Mouse (Mus musculus) midbrain, embryonic 14.5 days (tissue): Measurements from ENCODE around the gene Vmn1r235. TPM values are rescaled to one million over a fixed set of nuclear protein-coding genes. Genes with fewer than 3 reads are reported as not detected.
"Not testable (repeated sequence)": the region's sequence is repeated elsewhere in the genome, so short reads cannot be mapped to it uniquely, and the experiment has no call there.

ENCODE experiments used
- ATAC-seq: fragments of 200-750 bp; cut with Nextera tagmentation; 2 replicates; pipeline ENCODE4 v1.8.0; 2017; ENCODE audit warnings: moderate number of reproducible peaks, moderate library complexity; ENCODE audit not compliant: low FRiP score, low TSS enrichment
- DNase-seq: peaks from one replicate; pipeline ENCODE4 v3.0.0-alpha.2; 2015
- H3K27ac ChIP-seq: fragments of 300-500 bp; sonication (generic); replicated peaks from 2 replicates; pipeline ENCODE4 v1.5.1; 2014; ENCODE audit warnings: mild to moderate bottlenecking, low read depth, low read length, moderate library complexity
- H3K27me3 ChIP-seq: fragments of 300-500 bp; sonication (generic); 2 replicates; pipeline ENCODE4 v1.6.1; 2014; ENCODE audit warnings: low read length, control low read depth, mixed read lengths; ENCODE audit not compliant: control insufficient read depth, insufficient read depth
- H3K36me3 ChIP-seq: fragments of 300-500 bp; sonication (generic); 2 replicates; pipeline ENCODE4 v1.6.1; 2014; ENCODE audit warnings: low read length, control low read depth; ENCODE audit not compliant: control insufficient read depth, insufficient read depth
- H3K4me1 ChIP-seq: fragments of 300-500 bp; sonication (generic); 2 replicates; pipeline ENCODE4 v1.6.1; 2014; ENCODE audit warnings: mild to moderate bottlenecking, antibody characterized with exemption, low read length, control low read depth; ENCODE audit not compliant: control insufficient read depth, insufficient read depth
- H3K4me2 ChIP-seq: fragments of 300-500 bp; sonication (generic); 2 replicates; pipeline ENCODE4 v1.6.1; 2014; ENCODE audit warnings: mild to moderate bottlenecking, low read length, moderate library complexity
- H3K4me3 ChIP-seq: fragments of 300-500 bp; sonication (generic); replicated peaks from 2 replicates; pipeline ENCODE4 v1.5.1; 2014; ENCODE audit warnings: low read depth, low read length
- H3K9ac ChIP-seq: fragments of 300-500 bp; sonication (generic); replicated peaks from 2 replicates; pipeline ENCODE4 v1.6.1; 2014; ENCODE audit warnings: mild to moderate bottlenecking, low read length, moderate library complexity
- H3K9me3 ChIP-seq: fragments of 300-500 bp; sonication (generic); 2 replicates; pipeline ENCODE4 v1.6.1; 2016; ENCODE audit warnings: low read length, control low read depth, mixed read lengths; ENCODE audit not compliant: control insufficient read depth
- WGBS: fragments of 180-500 bp; shearing (Covaris S2); extraction: QIAGEN DNeasy Blood & Tissue Kit; methylation state at CpG from one replicate; pipeline ENCODE4 v1.1.7; 2014; 5-methylcytosine and 5-hydroxymethylcytosine counted together
- polyA plus RNA-seq: library from polyadenylated mRNA; unstranded; fragments of >200 nt; fragmentation: Nextera tagmentation; extraction: Ambion mirVana; gene quantifications from 2 replicates; pipeline ENCODE4 v1.2.1, GENCODE M21; 2014

The Vmn1r235 gene
- polyA plus RNA-seq: not detected in 2 replicates

GRCm38 (mm10) chr17:21256111-21256510 lies at the start of gene Vmn1r235:
Gene Vmn1r235 (plus strand): TSS chr17:21256411.
- Histone ChIP-seq H3K27me3 (no peaks in the 10 kb centered on the region), H3K4me2 (no peak within 1 kb of the TSS), H3K9ac (no peak within 1 kb of the TSS), H3K27ac (no peak within 1 kb of the TSS), H3K36me3 (no peaks in the 10 kb centered on the region), H3K4me1 (no peaks in the 10 kb centered on the region), H3K4me3 (no peak within 1 kb of the TSS), H3K9me3 (peaks cover 1% of the 10 kb centered on the region)
- ATAC-seq: no peak
- no peak for DNase-seq

GRCm38 (mm10) chr17:21211081-21211480 lies 45.1 kb upstream of the Vmn1r235 start:
- H3K27ac ChIP-seq, H3K4me1 ChIP-seq, H3K9me3 ChIP-seq, H3K4me2 ChIP-seq, DNase-seq, H3K27me3 ChIP-seq, H3K36me3 ChIP-seq, H3K9ac ChIP-seq, ATAC-seq, H3K4me3 ChIP-seq: not testable (repeated sequence)
- WGBS: 86% methylated on average over 1 of the region's 1 CpGs

- ATAC-seq: no peak
- H3K4me1 ChIP-seq: no peaks in the 10 kb centered on the region
- H3K9me3 ChIP-seq: no peaks in the 10 kb centered on the region
- no peak within 1 kb of the TSS for H3K4me3 ChIP-seq
- H3K9ac ChIP-seq: no peak within 1 kb of the TSS
- no peak within 1 kb of the TSS for H3K27ac ChIP-seq
- WGBS: 79% methylated on average over 1 of the region's 1 CpGs
- H3K4me2 ChIP-seq: no peak within 1 kb of the TSS
- DNase-seq: no peak
- no peaks in the 10 kb centered on the region for H3K27me3 ChIP-seq
- H3K36me3 ChIP-seq: no peaks in the 10 kb centered on the region
These were observed 30.4 kb upstream of the Vmn1r235 start, which contains the start of gene Vmn1r234 for GRCm38 (mm10) chr17:21225787-21226186. Gene Vmn1r234 (plus strand): TSS chr17:21226087.

GRCm38 (mm10) chr17:21231654-21232053 lies 24.6 kb upstream of the Vmn1r235 start:
- peak; percentile 54 for DNase-seq
- H3K9ac ChIP-seq: no peak overlapping the region
- no peaks in the 10 kb centered on the region for H3K36me3 ChIP-seq
- no peak overlapping the region for H3K4me3 ChIP-seq
- ATAC-seq: no peak
- 30% methylated on average over 9 of the region's 9 CpGs for WGBS
- no peaks in the 10 kb centered on the region for H3K9me3 ChIP-seq
- H3K27ac ChIP-seq: no peak overlapping the region
- no peak overlapping the region for H3K4me2 ChIP-seq
- H3K27me3 ChIP-seq: no peaks in the 10 kb centered on the region
- no peaks in the 10 kb centered on the region for H3K4me1 ChIP-seq

- H3K4me1 ChIP-seq: no peaks in the 10 kb centered on the region
- no peaks in the 10 kb centered on the region for H3K36me3 ChIP-seq
- H3K27me3 ChIP-seq: no peaks in the 10 kb centered on the region
- H3K9ac ChIP-seq: no peak overlapping the region
- H3K4me2 ChIP-seq: no peak overlapping the region
- 12% methylated on average over 4 of the region's 4 CpGs for WGBS
- H3K4me3 ChIP-seq: no peak overlapping the region
- H3K27ac ChIP-seq: no peak overlapping the region
- ATAC-seq (no peak), DNase-seq (peak; percentile 76)
- no peaks in the 10 kb centered on the region for H3K9me3 ChIP-seq
These were observed 15.9 kb downstream of the Vmn1r235 start for GRCm38 (mm10) chr17:21272103-21272502.

GRCm38 (mm10) chr17:21282642-21283041 lies 26.4 kb downstream of the Vmn1r235 start, which contains the start of gene Vmn1r236:
Gene Vmn1r236 (plus strand): TSS chr17:21282942.
- no peak within 1 kb of the TSS for H3K4me2 ChIP-seq
- 79% methylated on average over 3 of the region's 3 CpGs for WGBS
- no peaks in the 10 kb centered on the region; the same call in 1 of the 2 replicates for H3K9me3 ChIP-seq
- no peaks in the 10 kb centered on the region for H3K27me3 ChIP-seq
- no peak within 1 kb of the TSS for H3K9ac ChIP-seq
- H3K4me1 ChIP-seq: no peaks in the 10 kb centered on the region
- ATAC-seq: no peak
- H3K36me3 ChIP-seq: no peaks in the 10 kb centered on the region
- H3K4me3 ChIP-seq: no peak within 1 kb of the TSS
- no peak for DNase-seq
- no peak within 1 kb of the TSS for H3K27ac ChIP-seq

GRCm38 (mm10) chr17:21284395-21284794 lies 28.2 kb downstream of the Vmn1r235 start:
- Histone ChIP-seq H3K27me3 (no peaks in the 10 kb centered on the region), H3K4me2 (no peak overlapping the region), H3K9ac (no peak overlapping the region), H3K36me3 (no peaks in the 10 kb centered on the region), H3K27ac (no peak overlapping the region), H3K4me3 (no peak overlapping the region), H3K9me3 (no peaks in the 10 kb centered on the region; the same call in 1 of the 2 replicates), H3K4me1 (no peaks in the 10 kb centered on the region)
- no peak for DNase-seq
- no peak for ATAC-seq

- no peaks in the 10 kb centered on the region for H3K36me3 ChIP-seq
- H3K4me2 ChIP-seq: no peak overlapping the region
- no peak overlapping the region for H3K27ac ChIP-seq
- no peaks in the 10 kb centered on the region for H3K4me1 ChIP-seq
- H3K4me3 ChIP-seq: no peak overlapping the region
- no peak for ATAC-seq
- H3K27me3 ChIP-seq: no peaks in the 10 kb centered on the region
- H3K9me3 ChIP-seq: no peaks in the 10 kb centered on the region
- no peak for DNase-seq
- no peak overlapping the region for H3K9ac ChIP-seq
These were observed 33.5 kb downstream of the Vmn1r235 start for GRCm38 (mm10) chr17:21289695-21290094.

- H3K27me3 ChIP-seq: no peaks in the 10 kb centered on the region
- no peak for DNase-seq
- H3K4me1 ChIP-seq: no peaks in the 10 kb centered on the region
- no peak within 1 kb of the TSS for H3K27ac ChIP-seq
- H3K36me3 ChIP-seq: no peaks in the 10 kb centered on the region
- H3K9me3 ChIP-seq: peaks cover 4% of the 10 kb centered on the region
- no peak for ATAC-seq
- no peak within 1 kb of the TSS for H3K4me2 ChIP-seq
- H3K4me3 ChIP-seq: no peak within 1 kb of the TSS
- H3K9ac ChIP-seq: no peak within 1 kb of the TSS
These were observed 55.4 kb downstream of the Vmn1r235 start, which contains the start of gene Vmn1r237 for GRCm38 (mm10) chr17:21311565-21311964. Gene Vmn1r237 (plus strand): TSS chr17:21311865.
